Mouse (Mus musculus): Measurements from ENCODE around the gene Npc1l1. TPM values are rescaled to one million over a fixed set of nuclear protein-coding genes. Genes with fewer than 3 reads are reported as not detected.

The Npc1l1 gene
- total and polyA plus RNA-seq, 3 experiments, result 0.16 TPM; not detected in 2

- H3K4me1 ChIP-seq (ENCODE audit: insufficient read depth, low read depth, low read length), result peaks cover 6% of the 10 kb centered on the region
- no peaks in the 10 kb centered on the region for H3K9me3 ChIP-seq (replicated peaks)
- H3K4me3 ChIP-seq (ENCODE audit: low read depth, low read length), result no peak overlapping the region
- no peaks in the 10 kb centered on the region for H3K36me3 ChIP-seq (replicated peaks)
- ATAC-seq (ENCODE audit: extremely low read depth, insufficient number of reproducible peaks, low FRiP score, poor library complexity, severe bottlenecking) (no peak), DNase-seq (ENCODE audit: low spot score) (no peak)
- TF ChIP-seq CTCF (IDR thresholded peaks at IDR 0.05; ENCODE audit: low read depth, low read length), result no peak
- no peak for TF ChIP-seq TAL1 (conservative IDR thresholded peaks at IDR 0.05; ENCODE audit: low read depth, low read length)
- no peak for TF ChIP-seq GATA2 (IDR thresholded peaks at IDR 0.05; ENCODE audit: borderline replicate concordance, low read depth, low read length)
- no peak for TF ChIP-seq GATA1 (IDR thresholded peaks at IDR 0.05; ENCODE audit: borderline replicate concordance, low read length)
- no peak for TF ChIP-seq POLR2AphosphoS5 (IDR thresholded peaks at IDR 0.05; ENCODE audit: insufficient replicate concordance, low read depth, low read length)
- H3K27me3 ChIP-seq (ENCODE audit: insufficient read depth, low read length), result peaks cover 17% of the 10 kb centered on the region
Measured at GRCm38 (mm10) chr11:6218189-6218896, 11.6 kb downstream of the Npc1l1 start.

GRCm38 (mm10) chr11:6216834-6217233, 13.1 kb downstream of the Npc1l1 start:
- Histone ChIP-seq H3K4me1 (ENCODE audit: insufficient read depth, low read depth, low read length) (peaks cover 6% of the 10 kb centered on the region), H3K27me3 (ENCODE audit: insufficient read depth, low read length) (peaks cover 14% of the 10 kb centered on the region), H3K4me3 (ENCODE audit: low read depth, low read length) (no peak overlapping the region), H3K36me3 (replicated peaks) (no peaks in the 10 kb centered on the region), H3K9me3 (replicated peaks) (no peaks in the 10 kb centered on the region)
- DNase-seq (ENCODE audit: low spot score) (no peak), ATAC-seq (ENCODE audit: extremely low read depth, insufficient number of reproducible peaks, low FRiP score, poor library complexity, severe bottlenecking) (no peak)
- TF ChIP-seq TAL1 (conservative IDR thresholded peaks at IDR 0.05; ENCODE audit: low read depth, low read length) (no peak), GATA2 (IDR thresholded peaks at IDR 0.05; ENCODE audit: borderline replicate concordance, low read depth, low read length) (no peak), CTCF (IDR thresholded peaks at IDR 0.05; ENCODE audit: low read depth, low read length) (no peak), GATA1 (IDR thresholded peaks at IDR 0.05; ENCODE audit: borderline replicate concordance, low read length) (no peak), POLR2AphosphoS5 (IDR thresholded peaks at IDR 0.05; ENCODE audit: insufficient replicate concordance, low read depth, low read length) (no peak)

GRCm38 (mm10) chr11:6208158-6208557, 21.8 kb downstream of the Npc1l1 start:
- peaks cover 20% of the 10 kb centered on the region; the same call in 1 of the 2 replicates for H3K27me3 ChIP-seq (ENCODE audit: insufficient read depth, low read length)
- TF ChIP-seq CTCF (IDR thresholded peaks at IDR 0.05; ENCODE audit: low read depth, low read length), result no peak
- no peak for TF ChIP-seq GATA2 (IDR thresholded peaks at IDR 0.05; ENCODE audit: borderline replicate concordance, low read depth, low read length)
- TF ChIP-seq POLR2AphosphoS5 (IDR thresholded peaks at IDR 0.05; ENCODE audit: insufficient replicate concordance, low read depth, low read length), result no peak
- no peak for TF ChIP-seq GATA1 (IDR thresholded peaks at IDR 0.05; ENCODE audit: borderline replicate concordance, low read length)
- no peak for TF ChIP-seq TAL1 (conservative IDR thresholded peaks at IDR 0.05; ENCODE audit: low read depth, low read length)
- no peaks in the 10 kb centered on the region for H3K36me3 ChIP-seq (replicated peaks)
- DNase-seq (ENCODE audit: low spot score) (no peak), ATAC-seq (ENCODE audit: extremely low read depth, insufficient number of reproducible peaks, low FRiP score, poor library complexity, severe bottlenecking) (no peak)
- H3K4me1 ChIP-seq (ENCODE audit: insufficient read depth, low read depth, low read length), result no peaks in the 10 kb centered on the region
- no peak overlapping the region for H3K4me3 ChIP-seq (ENCODE audit: low read depth, low read length)
- peaks cover 2% of the 10 kb centered on the region; the same call in 1 of the 2 replicates for H3K9me3 ChIP-seq (replicated peaks)

GRCm38 (mm10) chr11:6207090-6207489, 22.9 kb downstream of the Npc1l1 start:
- no peak for TF ChIP-seq CTCF (IDR thresholded peaks at IDR 0.05; ENCODE audit: low read depth, low read length)
- H3K4me1 ChIP-seq (ENCODE audit: insufficient read depth, low read depth, low read length), result no peaks in the 10 kb centered on the region
- H3K4me3 ChIP-seq (ENCODE audit: low read depth, low read length), result no peak overlapping the region
- peaks cover 20% of the 10 kb centered on the region; the same call in 1 of the 2 replicates for H3K27me3 ChIP-seq (ENCODE audit: insufficient read depth, low read length)
- H3K9me3 ChIP-seq (replicated peaks), result peaks cover 2% of the 10 kb centered on the region; the same call in 1 of the 2 replicates
- DNase-seq (ENCODE audit: low spot score) (no peak), ATAC-seq (ENCODE audit: extremely low read depth, insufficient number of reproducible peaks, low FRiP score, poor library complexity, severe bottlenecking) (no peak)
- H3K36me3 ChIP-seq (replicated peaks), result no peaks in the 10 kb centered on the region

- no peak for TF ChIP-seq CTCF (IDR thresholded peaks at IDR 0.05; ENCODE audit: low read depth, low read length)
- no peak for TF ChIP-seq GATA2 (IDR thresholded peaks at IDR 0.05; ENCODE audit: borderline replicate concordance, low read depth, low read length)
- TF ChIP-seq GATA1 (IDR thresholded peaks at IDR 0.05; ENCODE audit: borderline replicate concordance, low read length), result no peak
- TF ChIP-seq TAL1 (conservative IDR thresholded peaks at IDR 0.05; ENCODE audit: low read depth, low read length), result no peak
- peaks cover 33% of the 10 kb centered on the region for H3K4me1 ChIP-seq (ENCODE audit: insufficient read depth, low read depth, low read length)
- H3K4me3 ChIP-seq (ENCODE audit: low read depth, low read length), result peak overlapping the region; percentile 99
- H3K36me3 ChIP-seq (replicated peaks), result peaks cover 25% of the 10 kb centered on the region
- no peak for ATAC-seq (ENCODE audit: extremely low read depth, insufficient number of reproducible peaks, low FRiP score, poor library complexity, severe bottlenecking)
- no peaks in the 10 kb centered on the region for H3K9me3 ChIP-seq (replicated peaks)
- 0 out of 2 replicates have a peak, but pooled peaks cover 5% of the 10 kb centered on the region for H3K27me3 ChIP-seq (ENCODE audit: insufficient read depth, low read length)
- DNase-seq (ENCODE audit: low spot score), result no peak
Measured at GRCm38 (mm10) chr11:6200570-6200969, 29.4 kb downstream of the Npc1l1 start.

GRCm38 (mm10) chr11:6200087-6200569, 29.8 kb downstream of the Npc1l1 start, which contains the start of gene Nudcd3:
Gene Nudcd3, minus strand, starts transcription at chr11:6200415.
- ATAC-seq (ENCODE audit: extremely low read depth, insufficient number of reproducible peaks, low FRiP score, poor library complexity, severe bottlenecking) (peak; percentile 73), DNase-seq (ENCODE audit: low spot score) (peak; percentile 77)
- Histone ChIP-seq H3K4me3 (ENCODE audit: low read depth, low read length) (peak within 1 kb of the TSS; percentile 99), H3K9me3 (replicated peaks) (no peaks in the 10 kb centered on the region), H3K4me1 (ENCODE audit: insufficient read depth, low read depth, low read length) (peaks cover 34% of the 10 kb centered on the region), H3K27me3 (ENCODE audit: insufficient read depth, low read length) (0 out of 2 replicates have a peak, but pooled peaks cover under 1% of the 10 kb centered on the region), H3K36me3 (replicated peaks) (peaks cover 28% of the 10 kb centered on the region)
- no peak for TF ChIP-seq POLR2AphosphoS5 (IDR thresholded peaks at IDR 0.05; ENCODE audit: insufficient replicate concordance, low read depth, low read length)
- TF ChIP-seq CTCF (IDR thresholded peaks at IDR 0.05; ENCODE audit: low read depth, low read length), result no peak
- TF ChIP-seq GATA1 (IDR thresholded peaks at IDR 0.05; ENCODE audit: borderline replicate concordance, low read length), result no peak
- no peak for TF ChIP-seq TAL1 (conservative IDR thresholded peaks at IDR 0.05; ENCODE audit: low read depth, low read length)
- no peak for TF ChIP-seq GATA2 (IDR thresholded peaks at IDR 0.05; ENCODE audit: borderline replicate concordance, low read depth, low read length)

Data from G1E (cell line).